Mouse (Mus musculus): ENCODE data around the gene Sgtb. TPM values are rescaled to one million over a fixed set of nuclear protein-coding genes. Genes with fewer than 3 reads are reported as not detected.
A peak's percentile ranks its signal among the peaks of the same experiment; 100 is the strongest.

Gene Sgtb
- not detected in 2 replicates for total RNA-seq (2017)

DNA sequence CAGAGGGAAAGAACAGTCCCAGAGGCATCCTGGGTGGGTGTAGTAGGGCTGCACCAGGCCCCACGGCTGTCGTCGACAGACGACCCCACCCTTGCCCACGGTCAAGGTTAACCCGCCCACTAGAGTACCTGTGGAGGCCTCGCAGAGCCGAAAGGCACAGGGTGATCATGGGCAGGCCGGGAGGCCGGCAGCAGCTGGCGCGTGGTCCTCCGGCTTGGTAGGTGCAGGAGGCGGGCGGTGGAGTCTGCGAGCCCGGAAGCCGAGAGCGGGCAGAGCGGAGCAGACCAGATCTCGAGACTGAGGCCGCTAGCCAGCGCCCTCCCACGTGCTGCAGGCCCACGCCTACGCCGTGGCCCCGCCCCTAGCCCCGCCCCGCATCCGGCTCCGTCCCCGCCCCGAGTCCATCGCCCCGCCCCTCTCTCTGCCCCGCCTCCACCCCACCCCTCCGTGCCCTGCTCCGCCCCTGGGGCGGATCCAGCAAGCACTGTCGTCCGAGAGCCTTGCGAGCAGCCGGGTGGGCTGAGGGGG is at the start of gene Sgtb, which contains the start of gene Nln:
Gene Sgtb (plus strand): TSS at position 454 of the 528 bp plus-strand sequence.
Gene Nln (minus strand): TSS at position 327 of the 528 bp plus-strand sequence.
- ATAC-seq (replicated peaks in 1 of 2; ENCODE audit: insufficient read depth in 1 of 2, low FRiP score in 2 of 2, low TSS enrichment in 1 of 2, low read depth in 1 of 2, poor library complexity in 2 of 2, severe bottlenecking in 2 of 2) = peak; percentile 91 to 92

DNA sequence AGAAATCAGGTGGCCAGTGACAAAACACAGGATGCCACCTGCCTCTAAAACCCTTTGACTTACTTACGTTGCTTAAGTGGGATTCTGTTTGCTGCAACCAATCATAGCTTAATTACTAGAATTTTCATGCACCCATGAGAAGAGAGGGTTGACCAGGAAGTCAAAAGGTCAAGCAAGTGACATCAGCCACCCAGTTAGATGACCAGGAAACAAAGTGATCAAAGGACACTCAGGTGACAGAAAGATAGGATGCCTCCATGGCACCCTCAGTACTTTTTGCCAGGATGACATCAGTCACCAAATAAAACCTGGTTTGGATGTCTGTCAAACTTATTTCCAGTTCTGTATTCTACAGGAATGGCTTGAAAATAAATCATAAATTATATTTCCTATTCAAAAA is 49.3 kb upstream of the Sgtb start:
- ATAC-seq (replicated peaks in 1 of 2; ENCODE audit: insufficient read depth in 1 of 2, low FRiP score in 2 of 2, low TSS enrichment in 1 of 2, low read depth in 1 of 2, poor library complexity in 2 of 2, severe bottlenecking in 2 of 2) = no peak

- no peak for ATAC-seq (replicated peaks in 1 of 2; ENCODE audit: insufficient read depth in 1 of 2, low FRiP score in 2 of 2, low TSS enrichment in 1 of 2, low read depth in 1 of 2, poor library complexity in 2 of 2, severe bottlenecking in 2 of 2)
Measured at GRCm38 (mm10) chr13:104061975-104062750, 47.4 kb upstream of the Sgtb start.

- ATAC-seq (replicated peaks in 1 of 2; ENCODE audit: insufficient read depth in 1 of 2, low FRiP score in 2 of 2, low TSS enrichment in 1 of 2, low read depth in 1 of 2, poor library complexity in 2 of 2, severe bottlenecking in 2 of 2) = no peak
Measured at GRCm38 (mm10) chr13:104063061-104063460, 46.5 kb upstream of the Sgtb start.

DNA sequence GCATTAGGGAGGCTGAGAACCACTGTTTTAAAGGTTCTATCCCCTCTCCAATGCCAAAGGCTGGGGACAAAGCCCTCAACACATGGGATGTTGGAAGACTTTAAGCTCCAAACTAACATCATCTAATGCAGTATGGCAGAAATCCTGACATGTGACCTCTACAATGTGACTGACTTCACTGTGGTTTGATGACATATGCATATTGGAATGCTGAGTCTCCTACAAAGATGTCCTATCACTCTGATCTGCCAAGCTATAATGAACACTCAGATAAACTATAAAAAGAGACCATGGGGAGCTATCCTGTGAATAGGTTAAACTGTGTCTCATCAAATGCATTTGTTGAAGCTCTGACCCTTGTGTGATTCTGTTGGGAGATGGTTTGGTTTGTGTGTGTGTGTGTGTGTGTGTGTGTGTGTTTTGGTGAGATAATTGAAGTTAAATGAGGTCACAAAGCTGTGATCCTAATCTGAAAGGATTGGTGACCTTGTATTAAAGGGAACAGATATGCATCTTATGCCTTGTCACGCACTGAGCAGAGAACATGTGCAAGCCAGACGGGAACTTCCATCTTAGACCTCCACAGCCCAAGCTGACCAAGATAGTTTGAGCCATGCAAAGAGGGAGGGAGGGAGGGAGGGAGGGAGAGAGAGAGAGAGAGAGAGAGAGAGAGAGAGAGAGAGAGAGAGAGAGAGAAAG is 43.7 kb upstream of the Sgtb start:
- ATAC-seq (replicated peaks in 1 of 2; ENCODE audit: insufficient read depth in 1 of 2, low FRiP score in 2 of 2, low TSS enrichment in 1 of 2, low read depth in 1 of 2, poor library complexity in 2 of 2, severe bottlenecking in 2 of 2) = no peak

GRCm38 (mm10) chr13:104069216-104069615 is 40.3 kb upstream of the Sgtb start:
- ATAC-seq (replicated peaks in 1 of 2; ENCODE audit: insufficient read depth in 1 of 2, low FRiP score in 2 of 2, low TSS enrichment in 1 of 2, low read depth in 1 of 2, poor library complexity in 2 of 2, severe bottlenecking in 2 of 2) = no peak

DNA sequence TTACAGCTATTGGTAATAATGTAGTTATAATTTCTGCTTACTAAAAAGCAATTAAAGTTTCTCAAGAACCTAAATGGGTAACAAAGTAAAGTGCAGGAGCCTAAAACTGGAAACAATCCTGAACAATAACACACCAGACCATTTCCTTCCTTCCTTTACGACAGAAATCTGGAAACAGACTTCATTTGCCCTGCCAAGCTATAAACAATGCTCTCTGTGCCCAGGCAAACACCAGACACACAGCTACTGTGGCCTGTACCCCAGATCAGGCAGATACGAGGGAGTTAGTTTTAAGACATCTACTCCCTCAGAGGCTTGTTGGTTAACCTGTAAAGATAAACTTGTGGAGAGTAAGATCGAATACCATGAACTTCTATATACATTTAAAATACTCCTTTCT is 38.8 kb upstream of the Sgtb start:
- no peak for ATAC-seq (replicated peaks in 1 of 2; ENCODE audit: insufficient read depth in 1 of 2, low FRiP score in 2 of 2, low TSS enrichment in 1 of 2, low read depth in 1 of 2, poor library complexity in 2 of 2, severe bottlenecking in 2 of 2)

DNA sequence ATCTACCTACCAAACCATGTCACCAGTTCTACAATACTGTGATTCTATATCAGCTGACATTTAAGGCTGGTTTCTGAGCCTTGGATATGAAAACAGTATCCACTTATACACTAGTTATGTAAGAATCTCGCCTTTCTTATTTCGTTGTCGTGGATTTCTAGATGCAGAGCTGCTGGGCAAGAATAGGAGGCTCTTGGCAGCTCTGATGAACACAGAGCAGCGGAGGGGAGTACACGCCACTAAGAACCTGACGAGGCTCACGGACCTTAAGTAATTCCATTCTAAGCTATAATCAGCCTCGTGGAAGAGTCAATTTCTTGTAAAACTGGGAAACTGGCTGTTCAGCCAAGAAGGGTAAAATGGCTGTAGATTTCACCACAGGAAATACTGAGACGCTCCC is 37.2 kb upstream of the Sgtb start:
- no peak for ATAC-seq (replicated peaks in 1 of 2; ENCODE audit: insufficient read depth in 1 of 2, low FRiP score in 2 of 2, low TSS enrichment in 1 of 2, low read depth in 1 of 2, poor library complexity in 2 of 2, severe bottlenecking in 2 of 2)

DNA sequence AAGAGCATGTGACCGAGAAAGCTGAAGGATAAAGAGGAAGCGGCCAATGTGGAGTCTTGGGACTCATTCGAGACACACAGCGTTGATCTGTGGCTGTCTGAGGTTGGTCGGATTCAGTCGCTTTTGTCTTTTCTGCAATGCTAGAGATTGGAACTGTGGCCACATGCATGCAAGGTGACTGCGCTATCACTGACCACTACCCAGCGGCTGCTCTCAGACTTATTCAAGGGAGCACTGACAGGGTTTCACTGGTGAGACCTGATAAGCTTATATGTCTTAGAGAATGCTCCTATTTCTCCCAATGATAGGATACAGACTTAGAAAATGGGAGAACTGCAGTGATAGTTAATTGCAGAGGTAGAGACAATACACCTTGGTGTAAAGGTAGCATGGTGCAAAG is 35.3 kb upstream of the Sgtb start:
- no peak for ATAC-seq (replicated peaks in 1 of 2; ENCODE audit: insufficient read depth in 1 of 2, low FRiP score in 2 of 2, low TSS enrichment in 1 of 2, low read depth in 1 of 2, poor library complexity in 2 of 2, severe bottlenecking in 2 of 2)

GRCm38 (mm10) chr13:104074731-104075130 is 34.8 kb upstream of the Sgtb start:
- ATAC-seq (replicated peaks in 1 of 2; ENCODE audit: insufficient read depth in 1 of 2, low FRiP score in 2 of 2, low TSS enrichment in 1 of 2, low read depth in 1 of 2, poor library complexity in 2 of 2, severe bottlenecking in 2 of 2) = peak; percentile 65 to 71

DNA sequence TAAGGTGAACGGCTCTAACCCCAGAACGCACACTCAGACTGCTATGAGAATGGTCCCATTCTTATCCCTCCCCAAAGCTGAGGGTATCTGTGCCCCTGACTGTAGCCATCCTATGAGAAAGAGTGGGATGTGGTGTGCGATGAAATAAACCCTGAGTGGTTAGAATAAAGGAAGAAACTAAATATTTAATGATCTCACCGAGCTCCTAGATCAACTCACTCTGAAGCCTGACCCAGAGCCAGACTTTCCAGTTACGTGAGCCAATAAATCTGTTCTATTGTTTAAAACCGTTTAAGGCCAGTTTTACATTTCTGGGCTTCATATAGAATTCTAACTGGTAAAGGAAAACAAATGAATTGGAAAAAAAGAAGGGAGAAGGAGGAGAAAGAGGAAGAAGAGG is 32.5 kb upstream of the Sgtb start:
- ATAC-seq (replicated peaks in 1 of 2; ENCODE audit: insufficient read depth in 1 of 2, low FRiP score in 2 of 2, low TSS enrichment in 1 of 2, low read depth in 1 of 2, poor library complexity in 2 of 2, severe bottlenecking in 2 of 2) = no peak

- no peak for ATAC-seq (replicated peaks in 1 of 2; ENCODE audit: insufficient read depth in 1 of 2, low FRiP score in 2 of 2, low TSS enrichment in 1 of 2, low read depth in 1 of 2, poor library complexity in 2 of 2, severe bottlenecking in 2 of 2)
Measured at GRCm38 (mm10) chr13:104082504-104082903, 27.0 kb upstream of the Sgtb start.

DNA sequence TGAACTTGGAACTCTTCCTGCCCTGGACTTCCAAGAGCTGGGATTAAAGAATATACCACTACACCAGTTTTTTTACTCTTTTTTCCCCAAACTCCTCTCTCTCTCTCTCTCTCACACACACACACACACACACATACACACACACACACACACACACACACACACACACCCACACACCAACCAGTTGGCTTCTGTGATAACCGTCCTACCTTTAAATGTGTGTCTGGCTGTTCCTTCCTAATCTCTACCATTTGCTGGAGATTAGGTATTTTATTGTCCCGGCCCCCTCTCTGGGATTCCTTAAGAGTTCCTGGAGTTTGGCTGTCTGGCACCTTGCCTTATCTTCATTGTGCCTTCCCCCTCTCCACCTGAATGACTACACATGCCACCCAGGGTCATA is 24.9 kb upstream of the Sgtb start:
- no peak for ATAC-seq (replicated peaks in 1 of 2; ENCODE audit: insufficient read depth in 1 of 2, low FRiP score in 2 of 2, low TSS enrichment in 1 of 2, low read depth in 1 of 2, poor library complexity in 2 of 2, severe bottlenecking in 2 of 2)

GRCm38 (mm10) chr13:104089387-104089786 is 20.2 kb upstream of the Sgtb start:
- ATAC-seq (replicated peaks in 1 of 2; ENCODE audit: insufficient read depth in 1 of 2, low FRiP score in 2 of 2, low TSS enrichment in 1 of 2, low read depth in 1 of 2, poor library complexity in 2 of 2, severe bottlenecking in 2 of 2) = peak; percentile 88 to 93

GRCm38 (mm10) chr13:104091734-104092133 is 17.8 kb upstream of the Sgtb start:
- ATAC-seq (replicated peaks in 1 of 2; ENCODE audit: insufficient read depth in 1 of 2, low FRiP score in 2 of 2, low TSS enrichment in 1 of 2, low read depth in 1 of 2, poor library complexity in 2 of 2, severe bottlenecking in 2 of 2) = no peak

DNA sequence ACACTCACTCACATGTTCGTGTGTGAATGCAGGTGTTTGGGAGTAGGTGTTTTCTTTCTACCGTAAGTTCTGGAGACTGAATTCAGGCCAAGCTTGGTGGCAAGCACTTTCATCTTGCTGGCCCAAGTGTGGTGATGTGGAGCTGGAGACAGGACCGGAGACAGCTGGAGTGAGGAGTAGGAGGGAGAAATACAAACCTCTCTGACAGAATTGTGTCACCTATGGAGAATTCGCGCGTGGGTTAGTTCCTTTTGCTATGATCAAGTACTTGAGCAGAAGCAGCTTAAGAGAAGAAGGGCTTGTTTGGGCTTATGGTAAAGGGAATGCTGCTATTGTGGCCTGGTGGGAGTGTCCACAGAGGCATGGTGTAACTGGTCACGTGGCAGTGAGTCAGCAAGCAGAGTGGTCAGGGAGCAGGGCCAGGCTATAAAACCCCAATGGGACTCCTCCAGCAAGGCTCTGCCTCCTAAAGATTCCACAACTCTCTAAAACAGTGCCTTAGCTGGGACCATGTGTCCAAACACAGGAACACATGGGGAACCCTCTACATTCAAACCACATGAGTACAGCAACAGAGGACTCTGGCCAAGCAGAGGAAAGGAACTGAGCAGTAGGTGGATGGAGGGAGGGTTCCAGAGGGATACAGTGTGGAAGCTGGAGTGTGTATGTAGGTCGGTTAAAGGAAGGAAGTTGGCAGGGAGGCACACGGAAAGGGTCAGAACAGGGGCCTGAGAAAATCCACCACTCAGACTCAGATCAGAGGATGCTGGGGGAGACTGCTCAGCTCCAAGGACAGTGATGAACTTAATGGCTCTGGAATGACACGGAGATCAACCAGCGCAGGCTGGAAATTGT is 14.8 kb upstream of the Sgtb start:
- peak; percentile 17 to 51; a peak in 3 of 4 replicates for ATAC-seq (replicated peaks in 1 of 2; ENCODE audit: insufficient read depth in 1 of 2, low FRiP score in 2 of 2, low TSS enrichment in 1 of 2, low read depth in 1 of 2, poor library complexity in 2 of 2, severe bottlenecking in 2 of 2)

DNA sequence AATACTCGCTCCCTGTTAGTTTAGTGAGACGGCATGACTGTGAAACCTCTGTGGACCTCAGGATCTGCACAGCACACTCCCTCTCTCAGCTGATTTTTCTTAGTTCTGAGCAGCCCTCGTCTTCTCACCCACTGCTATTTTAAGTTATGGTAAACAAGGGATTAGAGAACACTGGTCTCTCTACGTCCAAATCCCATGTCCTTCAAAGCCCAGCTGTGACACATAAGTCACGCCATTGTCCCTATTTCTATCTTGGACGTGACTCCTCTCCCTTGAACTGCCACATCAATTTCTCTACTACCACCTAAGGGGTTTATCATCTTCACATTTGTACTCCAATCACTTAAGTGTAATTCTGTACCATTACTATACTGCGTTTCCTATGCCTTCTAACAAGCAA is 13.6 kb upstream of the Sgtb start:
- no peak for ATAC-seq (replicated peaks in 1 of 2; ENCODE audit: insufficient read depth in 1 of 2, low FRiP score in 2 of 2, low TSS enrichment in 1 of 2, low read depth in 1 of 2, poor library complexity in 2 of 2, severe bottlenecking in 2 of 2)

DNA sequence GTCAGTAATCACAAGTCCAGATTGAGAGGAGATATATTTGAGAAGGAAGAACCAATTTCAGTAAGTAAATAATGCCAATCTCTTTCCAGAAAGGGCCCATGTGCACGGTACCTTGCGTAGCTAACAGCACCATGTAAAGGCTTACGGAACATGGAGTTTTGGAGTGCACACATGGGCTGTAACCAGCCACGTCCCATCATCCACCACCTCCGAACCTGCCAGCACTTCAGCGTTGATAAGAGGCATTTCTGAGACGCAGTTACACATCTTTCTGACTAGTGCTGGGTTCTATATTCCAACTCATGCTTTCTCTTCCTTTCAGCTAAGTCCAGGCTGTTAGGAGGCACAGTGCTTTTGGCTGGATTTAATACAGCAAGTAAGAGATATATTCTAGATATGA is 12.4 kb upstream of the Sgtb start:
- ATAC-seq (replicated peaks in 1 of 2; ENCODE audit: insufficient read depth in 1 of 2, low FRiP score in 2 of 2, low TSS enrichment in 1 of 2, low read depth in 1 of 2, poor library complexity in 2 of 2, severe bottlenecking in 2 of 2) = no peak

Data from hematopoietic stem cell, adult 5-6 weeks (primary cell).